Mouse (Mus musculus): Measurements from ENCODE around the gene Metap1.

DNA sequence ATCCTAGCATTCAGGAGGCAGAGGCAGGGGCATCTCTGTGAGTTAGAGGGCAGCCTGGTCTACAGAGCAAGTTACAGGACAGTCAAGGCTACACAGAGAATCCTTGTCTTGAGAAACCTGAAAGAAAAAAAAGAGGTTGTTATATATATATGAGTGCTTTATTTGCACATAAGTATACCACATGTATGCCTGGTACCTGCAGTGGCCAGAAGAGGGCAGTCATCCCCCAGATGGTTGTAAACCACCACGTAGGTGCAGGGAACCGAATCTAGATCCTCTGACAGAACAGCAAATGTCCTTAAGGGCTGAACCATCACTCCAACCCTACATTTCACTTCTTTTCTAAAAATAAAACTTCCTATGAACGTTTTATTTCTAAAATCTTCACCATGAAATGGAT lies 28.6 kb upstream of the Metap1 start:
- TF ChIP-seq EP300 (IDR thresholded peaks at IDR 0.05; ENCODE audit: low read depth) (no peak), CTCF (IDR thresholded peaks at IDR 0.05; ENCODE audit: low read depth) (peak; percentile 75)

Measured in liver, embryonic 14.5 days (tissue).